Mouse (Mus musculus): ENCODE data around the gene Bcl11b. TPM values are rescaled to one million over a fixed set of nuclear protein-coding genes. Genes with fewer than 3 reads are reported as not detected.

Bcl11b gene
- total RNA-seq, 1 experiment from 2014 or later, result not detected

GRCm38 (mm10) chr12:107999751-108000714, 3.4 kb downstream of the Bcl11b start:
- ATAC-seq (replicated peaks; ENCODE audit: low read depth, poor library complexity, severe bottlenecking), result no peak

GRCm38 (mm10) chr12:107998746-107999145, 4.7 kb downstream of the Bcl11b start:
- peak; percentile 97 for ATAC-seq (replicated peaks; ENCODE audit: low read depth, poor library complexity, severe bottlenecking)

GRCm38 (mm10) chr12:107997901-107998300, 5.5 kb downstream of the Bcl11b start:
- no peak for ATAC-seq (replicated peaks; ENCODE audit: low read depth, poor library complexity, severe bottlenecking)

- ATAC-seq (replicated peaks; ENCODE audit: low read depth, poor library complexity, severe bottlenecking), result no peak
Observed at GRCm38 (mm10) chr12:107997241-107997640, 6.2 kb downstream of the Bcl11b start.

- no peak for ATAC-seq (replicated peaks; ENCODE audit: low read depth, poor library complexity, severe bottlenecking)
Observed at GRCm38 (mm10) chr12:107996773-107997172, 6.6 kb downstream of the Bcl11b start.

GRCm38 (mm10) chr12:107996216-107996615, 7.2 kb downstream of the Bcl11b start:
- ATAC-seq (replicated peaks; ENCODE audit: low read depth, poor library complexity, severe bottlenecking), result no peak

- no peak for ATAC-seq (replicated peaks; ENCODE audit: low read depth, poor library complexity, severe bottlenecking)
Observed at GRCm38 (mm10) chr12:107994421-107994820, 9.0 kb downstream of the Bcl11b start.

- ATAC-seq (replicated peaks; ENCODE audit: low read depth, poor library complexity, severe bottlenecking), result peak; percentile 50; the same call in 1 of the 2 replicates
Observed at GRCm38 (mm10) chr12:107993029-107993428, 10.4 kb downstream of the Bcl11b start.

- ATAC-seq (replicated peaks; ENCODE audit: low read depth, poor library complexity, severe bottlenecking), result no peak
Observed at GRCm38 (mm10) chr12:107991191-107991590, 12.2 kb downstream of the Bcl11b start.

GRCm38 (mm10) chr12:107983211-107983610, 20.2 kb downstream of the Bcl11b start:
- ATAC-seq (replicated peaks; ENCODE audit: low read depth, poor library complexity, severe bottlenecking), result no peak

GRCm38 (mm10) chr12:107982306-107982705, 21.1 kb downstream of the Bcl11b start:
- no peak for ATAC-seq (replicated peaks; ENCODE audit: low read depth, poor library complexity, severe bottlenecking)

- ATAC-seq (replicated peaks; ENCODE audit: low read depth, poor library complexity, severe bottlenecking), result no peak
Observed at GRCm38 (mm10) chr12:107981231-107981630, 22.2 kb downstream of the Bcl11b start.

GRCm38 (mm10) chr12:107980261-107980961, 23.0 kb downstream of the Bcl11b start:
- no peak for ATAC-seq (replicated peaks; ENCODE audit: low read depth, poor library complexity, severe bottlenecking)

GRCm38 (mm10) chr12:107979710-107980260, 23.6 kb downstream of the Bcl11b start:
- ATAC-seq (replicated peaks; ENCODE audit: low read depth, poor library complexity, severe bottlenecking), result no peak

- ATAC-seq (replicated peaks; ENCODE audit: low read depth, poor library complexity, severe bottlenecking), result no peak
Observed at GRCm38 (mm10) chr12:107978736-107979255, 24.6 kb downstream of the Bcl11b start.

GRCm38 (mm10) chr12:107978063-107978462, 25.3 kb downstream of the Bcl11b start:
- ATAC-seq (replicated peaks; ENCODE audit: low read depth, poor library complexity, severe bottlenecking), result no peak

- ATAC-seq (replicated peaks; ENCODE audit: low read depth, poor library complexity, severe bottlenecking), result no peak
Observed at GRCm38 (mm10) chr12:107977534-107977933, 25.9 kb downstream of the Bcl11b start.

- ATAC-seq (replicated peaks; ENCODE audit: low read depth, poor library complexity, severe bottlenecking), result no peak
Observed at GRCm38 (mm10) chr12:107977086-107977485, 26.3 kb downstream of the Bcl11b start.

- ATAC-seq (replicated peaks; ENCODE audit: low read depth, poor library complexity, severe bottlenecking), result no peak
Observed at GRCm38 (mm10) chr12:107976571-107977001, 26.8 kb downstream of the Bcl11b start.

- no peak for ATAC-seq (replicated peaks; ENCODE audit: low read depth, poor library complexity, severe bottlenecking)
Observed at GRCm38 (mm10) chr12:107975897-107976570, 27.4 kb downstream of the Bcl11b start.

Measured in common myeloid progenitor, adult 5-6 weeks (primary cell).